In the genomic region with DNA sequence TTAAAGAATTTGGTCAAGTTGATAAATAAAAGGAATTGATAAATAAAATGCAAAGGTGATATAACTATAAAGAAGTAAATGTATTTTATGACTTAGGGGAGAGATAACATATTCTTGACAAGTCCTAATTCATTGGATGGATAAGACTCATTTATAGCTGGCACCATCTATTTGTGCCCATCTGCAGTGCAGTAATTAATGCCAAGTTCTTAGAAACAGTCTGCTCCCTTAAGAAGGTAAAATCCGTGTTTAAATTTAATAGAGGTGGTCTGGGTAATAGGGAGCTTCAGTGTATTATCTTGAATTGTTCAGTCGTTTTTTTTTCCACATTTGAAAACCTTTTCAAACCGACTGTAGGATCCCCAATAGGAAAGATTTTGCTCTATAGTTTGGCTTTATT, we compare ENCODE assay signal across 23 mouse cellular contexts.
DNase-seq lines count a peak whose midpoint lies in the region; ATAC-seq and TF ChIP-seq lines count a peak whose summit lies in the region.
"Had no signal": no experiment of that assay in that cellular context is flagged by ENCODE, and none has a peak within 500 bp of the region (broad histone marks: within the 10 kb centered on the region; RNA-seq: fewer than 3 reads in every experiment).

No protein-coding gene starts in this region.

- no peak overlapping the region for H3K9ac ChIP-seq in forebrain, embryonic 14.5 days (ENCODE audit: low read length)
- no peak overlapping the region for H3K9ac ChIP-seq in forebrain, embryonic 11.5 days (ENCODE audit: low read length)
- H3K9ac ChIP-seq in forebrain, embryonic 15.5 days (replicated peaks): no peak overlapping the region
- H3K9ac ChIP-seq in forebrain, embryonic 13.5 days: no peak overlapping the region
- H3K9ac ChIP-seq in forebrain, embryonic 16.5 days (replicated peaks; ENCODE audit: low read depth, low read length): no peak overlapping the region
- no peak overlapping the region for H3K9ac ChIP-seq in forebrain, embryonic 12.5 days

- peak; percentile 52 for DNase-seq in forebrain, embryonic 14.5 days (ENCODE audit: low spot score)
- no peak for DNase-seq in forebrain, embryonic 11.5 days (ENCODE audit: low spot score)
- DNase-seq in brain, embryonic 14.5 days (ENCODE audit: low read depth): peak; percentile 67
- no peak for DNase-seq in testis, postnatal 14 days (ENCODE audit: low spot score)
- DNase-seq: adrenal gland, adult 2 months; adrenal gland, adult 8-10 months; adrenal gland, postnatal 10 days; adrenal gland, postnatal 14 days; adrenal gland, postnatal 25 days; adrenal gland, postnatal 36 days; B cell, adult 2 months; cerebellum, adult 11 months; cerebellum, adult 11-12 months; cerebellum, adult 18-20 months had no signal

- no peak for ATAC-seq in forebrain, embryonic 14.5 days
- no peak for ATAC-seq in forebrain, embryonic 11.5 days (replicated peaks; ENCODE audit: low FRiP score)
- ATAC-seq in forebrain, embryonic 15.5 days (replicated peaks): no peak
- no peak; the same call in 1 of the 2 replicates for ATAC-seq in forebrain, embryonic 13.5 days
- ATAC-seq in forebrain, embryonic 16.5 days: peak; percentile 70
- no peak for ATAC-seq in forebrain, embryonic 12.5 days (ENCODE audit: low FRiP score)
- ATAC-seq: activated CD4-positive, CD25-positive, alpha-beta regulatory T cell, adult 4 months; CD4-positive, CD25-positive, alpha-beta regulatory T cell, adult 4 months; Patski had no signal

- no peaks in the 10 kb centered on the region for H3K4me1 ChIP-seq in forebrain, embryonic 14.5 days (ENCODE audit: control insufficient read depth, insufficient read depth, low read length)
- 0 out of 2 replicates have a peak, but pooled peaks cover 1% of the 10 kb centered on the region for H3K4me1 ChIP-seq in forebrain, embryonic 11.5 days (replicated peaks; ENCODE audit: control insufficient read depth, insufficient read depth, low read length)
- peaks cover 5% of the 10 kb centered on the region; the same call in 1 of the 2 replicates for H3K4me1 ChIP-seq in forebrain, embryonic 15.5 days
- H3K4me1 ChIP-seq in forebrain, embryonic 13.5 days: peaks cover 5% of the 10 kb centered on the region; the same call in 1 of the 2 replicates
- H3K4me1 ChIP-seq in forebrain, embryonic 16.5 days (replicated peaks; ENCODE audit: control insufficient read depth, insufficient read depth, low read length): peaks cover 2% of the 10 kb centered on the region
- H3K4me1 ChIP-seq in forebrain, embryonic 12.5 days: peaks cover 1% of the 10 kb centered on the region

- TF ChIP-seq POLR2A in brain, embryonic 14.5 days (IDR thresholded peaks at IDR 0.05; ENCODE audit: borderline replicate concordance, extremely low read depth, insufficient read depth, insufficient read length, poor library complexity, severe bottlenecking): no peak

- H3K9me3 ChIP-seq in forebrain, embryonic 14.5 days (replicated peaks; ENCODE audit: control insufficient read depth, low read length): no peaks in the 10 kb centered on the region
- no peaks in the 10 kb centered on the region for H3K9me3 ChIP-seq in forebrain, embryonic 11.5 days (ENCODE audit: control insufficient read depth, low read length)
- no peaks in the 10 kb centered on the region for H3K9me3 ChIP-seq in forebrain, embryonic 15.5 days
- no peaks in the 10 kb centered on the region for H3K9me3 ChIP-seq in forebrain, embryonic 13.5 days (replicated peaks)
- H3K9me3 ChIP-seq in forebrain, embryonic 16.5 days (ENCODE audit: control insufficient read depth, low read length): no peaks in the 10 kb centered on the region
- no peaks in the 10 kb centered on the region for H3K9me3 ChIP-seq in forebrain, embryonic 12.5 days
- H3K9me3 ChIP-seq: G1E had no signal

- 63% methylated on average over 3 of the region's 3 CpGs for WGBS in forebrain, embryonic 14.5 days
- whole genome bisulfite sequencing in forebrain, embryonic 11.5 days: 70% methylated on average over 3 of the region's 3 CpGs
- 45% methylated on average over 3 of the region's 3 CpGs for WGBS in forebrain, embryonic 15.5 days
- WGBS in forebrain, embryonic 13.5 days: 64% methylated on average over 3 of the region's 3 CpGs
- 49% methylated on average over 3 of the region's 3 CpGs for WGBS in forebrain, embryonic 16.5 days
- 68% methylated on average over 3 of the region's 3 CpGs for WGBS in forebrain, embryonic 12.5 days

- no peak overlapping the region for H3K4me3 ChIP-seq in forebrain, embryonic 14.5 days (ENCODE audit: low read depth, low read length)
- H3K4me3 ChIP-seq in forebrain, embryonic 11.5 days (ENCODE audit: low read depth, low read length): no peak overlapping the region
- H3K4me3 ChIP-seq in forebrain, embryonic 15.5 days: no peak overlapping the region
- H3K4me3 ChIP-seq in forebrain, embryonic 13.5 days: no peak overlapping the region
- no peak overlapping the region for H3K4me3 ChIP-seq in forebrain, embryonic 16.5 days (replicated peaks; ENCODE audit: low read length)
- H3K4me3 ChIP-seq in forebrain, embryonic 12.5 days (replicated peaks): no peak overlapping the region

- no peak overlapping the region for H3K4me2 ChIP-seq in forebrain, embryonic 14.5 days (ENCODE audit: low read length)
- no peak overlapping the region for H3K4me2 ChIP-seq in forebrain, embryonic 11.5 days (ENCODE audit: low read depth, low read length, severe bottlenecking)
- H3K4me2 ChIP-seq in forebrain, embryonic 15.5 days (replicated peaks): no peak overlapping the region
- H3K4me2 ChIP-seq in forebrain, embryonic 13.5 days: no peak overlapping the region
- H3K4me2 ChIP-seq in forebrain, embryonic 16.5 days (ENCODE audit: low read length): no peak overlapping the region
- no peak overlapping the region for H3K4me2 ChIP-seq in forebrain, embryonic 12.5 days

- no peak for TF ChIP-seq CTCF in brain, embryonic 14.5 days (IDR thresholded peaks at IDR 0.05; ENCODE audit: borderline replicate concordance, extremely low read depth, insufficient read depth, insufficient read length)

- H3K27ac ChIP-seq in forebrain, embryonic 14.5 days (ENCODE audit: low read depth, low read length): no peak overlapping the region
- no peak overlapping the region for H3K27ac ChIP-seq in forebrain, embryonic 11.5 days (ENCODE audit: low read depth, low read length)
- H3K27ac ChIP-seq in forebrain, embryonic 15.5 days (replicated peaks): peak overlapping the region; percentile 48; the same call in 1 of the 2 replicates
- no peak overlapping the region for H3K27ac ChIP-seq in forebrain, embryonic 13.5 days
- H3K27ac ChIP-seq in forebrain, embryonic 16.5 days (ENCODE audit: low read length): no peak overlapping the region; the same call in 1 of the 2 replicates
- no peak overlapping the region for H3K27ac ChIP-seq in forebrain, embryonic 12.5 days

- H3K36me3 ChIP-seq in forebrain, embryonic 14.5 days (ENCODE audit: control insufficient read depth, insufficient read depth, low read length): no peaks in the 10 kb centered on the region
- no peaks in the 10 kb centered on the region for H3K36me3 ChIP-seq in forebrain, embryonic 11.5 days (ENCODE audit: control insufficient read depth, insufficient read depth, low read length)
- H3K36me3 ChIP-seq in forebrain, embryonic 15.5 days: no peaks in the 10 kb centered on the region
- H3K36me3 ChIP-seq in forebrain, embryonic 13.5 days (ENCODE audit: poor library complexity, severe bottlenecking): no peaks in the 10 kb centered on the region
- no peaks in the 10 kb centered on the region for H3K36me3 ChIP-seq in forebrain, embryonic 16.5 days (ENCODE audit: control insufficient read depth, insufficient read depth)
- H3K36me3 ChIP-seq in forebrain, embryonic 12.5 days (replicated peaks): no peaks in the 10 kb centered on the region
- H3K36me3 ChIP-seq: G1E had no signal

- no peaks in the 10 kb centered on the region for H3K27me3 ChIP-seq in forebrain, embryonic 14.5 days (replicated peaks; ENCODE audit: control insufficient read depth, insufficient read depth, low read length)
- H3K27me3 ChIP-seq in forebrain, embryonic 11.5 days (ENCODE audit: control insufficient read depth, insufficient read depth, low read length): no peaks in the 10 kb centered on the region
- no peaks in the 10 kb centered on the region for H3K27me3 ChIP-seq in forebrain, embryonic 15.5 days
- no peaks in the 10 kb centered on the region for H3K27me3 ChIP-seq in forebrain, embryonic 13.5 days
- no peaks in the 10 kb centered on the region for H3K27me3 ChIP-seq in forebrain, embryonic 16.5 days (replicated peaks; ENCODE audit: control insufficient read depth, insufficient read depth, low read length)
- no peaks in the 10 kb centered on the region for H3K27me3 ChIP-seq in forebrain, embryonic 12.5 days
- H3K27me3 ChIP-seq: CH12.LX, Patski had no signal

Comparison
In these comparisons a context has a peak if more than half of its experiments do, and no peak if none do; other contexts are left out.
1. DNase-seq: peak in forebrain, embryonic 14.5 days (single experiment) and brain, embryonic 14.5 days (single experiment); none in forebrain, embryonic 11.5 days (single experiment) and testis, postnatal 14 days (single experiment).